Mouse (Mus musculus) cerebellum, adult 2 months (tissue): ENCODE data around the gene Ndufc1.

ENCODE experiments used
- CTCF ChIP-seq: fragments of 200-500 bp; IDR thresholded peaks from 2 replicates; pipeline ENCODE4 v1.5.1; 2011; ENCODE audit warnings: low read depth, mild to moderate bottlenecking, control low read depth, low read length, moderate library complexity, borderline replicate concordance; ENCODE audit not compliant: insufficient read depth
- POLR2A ChIP-seq: fragments of 200-500 bp; IDR thresholded peaks from 2 replicates; pipeline ENCODE4 v1.6.1; 2011; ENCODE audit warnings: low read length, control low read depth, borderline replicate concordance; ENCODE audit not compliant: insufficient read depth

DNA sequence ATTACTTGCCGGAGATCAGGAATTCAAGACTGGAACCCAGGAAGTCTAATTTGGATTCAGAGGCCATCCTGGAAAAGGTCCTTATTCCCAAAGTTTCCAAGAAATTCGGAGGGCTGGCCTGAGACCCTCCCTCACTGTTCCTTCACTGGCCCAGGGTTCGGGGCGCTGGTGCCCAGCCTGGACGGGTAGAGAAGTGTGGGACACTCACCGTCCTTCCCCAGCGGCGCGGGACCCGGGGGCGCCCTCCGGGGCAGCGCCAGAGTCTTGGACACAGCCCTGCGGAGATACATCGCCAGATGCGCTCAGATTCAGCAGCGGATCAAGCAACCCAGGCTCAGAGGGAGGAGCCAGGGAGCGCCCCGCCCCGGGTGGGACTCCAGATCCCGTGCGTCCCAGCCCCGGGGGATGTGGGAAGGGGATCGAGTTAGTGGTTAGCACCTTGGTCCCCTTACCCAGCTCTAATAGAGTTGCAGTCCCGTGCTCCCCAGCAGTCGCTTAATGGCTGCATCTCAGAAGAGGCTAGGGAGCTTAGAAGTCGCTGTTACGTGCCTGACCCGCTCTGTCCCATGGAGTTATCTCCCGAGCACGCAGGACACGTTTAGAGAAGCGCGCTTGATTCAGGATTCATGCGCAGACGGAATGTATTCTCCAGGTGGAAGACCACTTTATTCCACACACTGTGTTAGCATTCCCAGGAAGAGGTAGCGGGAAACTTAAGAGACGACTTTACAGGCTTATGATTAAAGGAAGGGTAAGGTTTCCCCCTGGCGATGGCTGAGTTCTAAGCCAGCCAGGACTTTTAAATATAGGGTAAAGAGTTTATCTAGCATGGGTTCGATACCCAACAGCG, 12.3 kb downstream of the Ndufc1 start, which contains the start of gene Mgarp:
- TF ChIP-seq CTCF = no peak; the same call in 1 of the 2 replicates
- TF ChIP-seq POLR2A = no peak
